Mouse (Mus musculus) liver, adult 2 months (tissue): ENCODE measurements around the gene Elavl1.

Source experiments
- CTCF ChIP-seq: fragments of 200-500 bp; IDR thresholded peaks from 2 replicates; pipeline ENCODE4 v1.5.1; 2011; ENCODE audit warnings: low read depth, low read length, control low read depth
- POLR2A ChIP-seq: fragments of 200-500 bp; IDR thresholded peaks from 2 replicates; pipeline ENCODE4 v1.6.1; 2011; ENCODE audit warnings: low read length, control low read depth; ENCODE audit not compliant: insufficient read depth; ENCODE audit errors: extremely low read depth

DNA sequence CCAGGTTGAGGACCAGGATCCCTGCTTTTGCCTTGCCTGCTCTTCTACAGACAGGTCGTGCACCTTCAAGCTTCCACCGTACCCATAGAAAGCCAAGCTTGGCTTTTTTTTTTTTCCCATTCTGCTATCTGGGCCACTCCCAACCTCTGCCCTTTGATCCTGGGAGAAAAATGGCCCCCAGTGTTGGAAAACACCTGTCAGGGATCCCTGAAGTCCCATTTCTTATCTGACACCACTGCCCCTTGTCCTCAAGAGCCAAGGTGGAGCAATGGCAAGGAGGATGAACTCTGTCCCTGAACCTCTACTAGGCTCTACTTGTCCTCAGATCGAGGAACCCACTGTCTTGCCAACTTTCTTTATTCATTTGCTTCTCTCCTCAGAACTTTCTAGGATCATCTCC lies 25.4 kb upstream of the Elavl1 start:
- TF ChIP-seq CTCF (no peak), POLR2A (no peak)
